Mouse (Mus musculus) adrenal gland, postnatal 25 days (tissue): ENCODE data around the gene Prpf6. TPM values are rescaled to one million over a fixed set of nuclear protein-coding genes. Genes with fewer than 3 reads are reported as not detected.

Experiments used
- DNase-seq: peaks from one replicate; pipeline ENCODE4 v3.0.0; 2021; ENCODE audit warnings: mixed read lengths
- total RNA-seq: library from RNA; stranded (reverse); gene quantifications from 2 replicates; pipeline ENCODE4 v1.2.3, GENCODE M21; 2021

Gene Prpf6
- total RNA-seq, 1 experiment from 2014 or later: 73.7 TPM

GRCm38 (mm10) chr2:181658528-181658927 lies 66.9 kb downstream of the Prpf6 start:
- no peak for DNase-seq

GRCm38 (mm10) chr2:181658930-181659555 lies 67.4 kb downstream of the Prpf6 start:
- DNase-seq: peak; percentile 69

GRCm38 (mm10) chr2:181659609-181660055 lies 68.0 kb downstream of the Prpf6 start:
- peak; percentile 80 for DNase-seq

- no peak for DNase-seq
These were observed 71.1 kb downstream of the Prpf6 start for GRCm38 (mm10) chr2:181662620-181663297.

- DNase-seq: peak; percentile 70
These were observed 71.6 kb downstream of the Prpf6 start for GRCm38 (mm10) chr2:181663298-181663630.

GRCm38 (mm10) chr2:181670285-181670912 lies 78.7 kb downstream of the Prpf6 start:
- DNase-seq: peak; percentile 22

- DNase-seq: no peak
These were observed 79.2 kb downstream of the Prpf6 start for GRCm38 (mm10) chr2:181670913-181671311.

GRCm38 (mm10) chr2:181671326-181671725 lies 79.7 kb downstream of the Prpf6 start, which contains the start of gene Sox18:
Sox18 (minus strand) TSS chr2:181671640.
- DNase-seq: peak; percentile 65

GRCm38 (mm10) chr2:181671984-181672383 lies 80.3 kb downstream of the Prpf6 start:
- DNase-seq: no peak

GRCm38 (mm10) chr2:181673501-181673900 lies 81.8 kb downstream of the Prpf6 start:
- DNase-seq: peak; percentile 26

GRCm38 (mm10) chr2:181674934-181675333 lies 83.3 kb downstream of the Prpf6 start:
- no peak for DNase-seq

GRCm38 (mm10) chr2:181675454-181675853 lies 83.8 kb downstream of the Prpf6 start:
- peak; percentile 73 for DNase-seq

- no peak for DNase-seq
These were observed 84.8 kb downstream of the Prpf6 start for GRCm38 (mm10) chr2:181676424-181676823.

GRCm38 (mm10) chr2:181677096-181677754 lies 85.6 kb downstream of the Prpf6 start:
- peak; percentile 33 for DNase-seq

- no peak for DNase-seq
These were observed 86.1 kb downstream of the Prpf6 start for GRCm38 (mm10) chr2:181677755-181678098.

- DNase-seq: peak; percentile 66
These were observed 87.1 kb downstream of the Prpf6 start for GRCm38 (mm10) chr2:181678780-181679179.

- DNase-seq: peak; percentile 70
These were observed 88.5 kb downstream of the Prpf6 start, which contains the start of gene Tcea2 for GRCm38 (mm10) chr2:181679951-181680715. Tcea2 (plus strand) TSS chr2:181680310.

GRCm38 (mm10) chr2:181680716-181681117 lies 89.0 kb downstream of the Prpf6 start:
- no peak for DNase-seq

- no peak for DNase-seq
These were observed 90.3 kb downstream of the Prpf6 start for GRCm38 (mm10) chr2:181681978-181682377.

GRCm38 (mm10) chr2:181683381-181683780 lies 91.7 kb downstream of the Prpf6 start:
- no peak for DNase-seq

- no peak for DNase-seq
These were observed 93.0 kb downstream of the Prpf6 start for GRCm38 (mm10) chr2:181684713-181685112.

GRCm38 (mm10) chr2:181685686-181686085 lies 94.0 kb downstream of the Prpf6 start:
- no peak for DNase-seq
